Mouse (Mus musculus) E14TG2a.4 (cell line): Measurements from ENCODE around the gene Clint1.
"Not testable (repeated sequence)": the region's sequence is repeated elsewhere in the genome, so short reads cannot be mapped to it uniquely, and the experiment has no call there.

Source experiments
- CTCF ChIP-seq: conservative IDR thresholded peaks from 2 replicates; pipeline ENCODE4 v1.5.1; 2014; ENCODE audit warnings: low read length
- POU5F1 ChIP-seq: IDR thresholded peaks from 2 replicates; pipeline ENCODE4 v1.6.1; 2014; ENCODE audit warnings: low read length, borderline replicate concordance

GRCm38 (mm10) chr11:45879366-45879765 is 27.5 kb downstream of the Clint1 start:
- not testable (repeated sequence) for TF ChIP-seq CTCF, POU5F1
